Mouse (Mus musculus) forebrain, embryonic 11.5 days (tissue): ENCODE results near the gene Tor1a. TPM values are rescaled to one million over a fixed set of nuclear protein-coding genes. Genes with fewer than 3 reads are reported as not detected.

ENCODE experiments used
- ATAC-seq: fragments of 200-750 bp; cut with Nextera tagmentation; replicated peaks from 2 replicates; pipeline ENCODE4 v1.8.0; 2017; ENCODE audit warnings: moderate TSS enrichment; ENCODE audit not compliant: low FRiP score
- DNase-seq: peaks from one replicate; pipeline ENCODE4 v3.0.0-alpha.2; 2017; ENCODE audit warnings: low spot score
- H3K27ac ChIP-seq: fragments of 300-500 bp; sonication (generic); 2 replicates; pipeline ENCODE4 v1.5.1; 2014; ENCODE audit warnings: low read depth, low read length
- H3K27me3 ChIP-seq: fragments of 300-500 bp; sonication (generic); 2 replicates; pipeline ENCODE4 v1.6.1; 2014; ENCODE audit warnings: mild to moderate bottlenecking, low read length, mixed read lengths; ENCODE audit not compliant: control insufficient read depth, insufficient read depth
- H3K36me3 ChIP-seq: fragments of 300-500 bp; sonication (generic); 2 replicates; pipeline ENCODE4 v1.6.1; 2014; ENCODE audit warnings: mild to moderate bottlenecking, low read length, moderate library complexity, mixed read lengths; ENCODE audit not compliant: control insufficient read depth, insufficient read depth
- H3K4me1 ChIP-seq: fragments of 300-500 bp; sonication (generic); replicated peaks from 2 replicates; pipeline ENCODE4 v1.6.1; 2014; ENCODE audit warnings: low read length, mixed read lengths; ENCODE audit not compliant: control insufficient read depth, insufficient read depth
- H3K4me2 ChIP-seq: fragments of 300-500 bp; sonication (generic); 2 replicates; pipeline ENCODE4 v1.6.1; 2014; ENCODE audit warnings: low read depth, mild to moderate bottlenecking, low read length, moderate library complexity, mixed read lengths; ENCODE audit not compliant: severe bottlenecking
- H3K4me3 ChIP-seq: fragments of 300-500 bp; sonication (generic); 2 replicates; pipeline ENCODE4 v1.5.1; 2014; ENCODE audit warnings: low read depth, low read length
- H3K9ac ChIP-seq: fragments of 300-500 bp; sonication (generic); 2 replicates; pipeline ENCODE4 v1.6.1; 2014; ENCODE audit warnings: low read length
- H3K9me3 ChIP-seq: fragments of 300-500 bp; sonication (generic); 2 replicates; pipeline ENCODE4 v1.6.1; 2016; ENCODE audit warnings: low read length, mixed read lengths; ENCODE audit not compliant: control insufficient read depth
- WGBS: fragments of 180-500 bp; shearing (Covaris S2); extraction: QIAGEN DNeasy Blood & Tissue Kit; methylation state at CpG from one replicate; pipeline ENCODE4 v1.1.7; 2014; 5-methylcytosine and 5-hydroxymethylcytosine counted together
- polyA plus RNA-seq: library from polyadenylated mRNA; unstranded; fragments of >200 nt; fragmentation: Nextera tagmentation; extraction: Ambion mirVana; gene quantifications from 2 replicates; pipeline ENCODE4 v1.2.1, GENCODE M21; 2014

Tor1a gene
- polyA plus RNA-seq, 1 experiment from 2014 or later: 85.1 TPM

DNA sequence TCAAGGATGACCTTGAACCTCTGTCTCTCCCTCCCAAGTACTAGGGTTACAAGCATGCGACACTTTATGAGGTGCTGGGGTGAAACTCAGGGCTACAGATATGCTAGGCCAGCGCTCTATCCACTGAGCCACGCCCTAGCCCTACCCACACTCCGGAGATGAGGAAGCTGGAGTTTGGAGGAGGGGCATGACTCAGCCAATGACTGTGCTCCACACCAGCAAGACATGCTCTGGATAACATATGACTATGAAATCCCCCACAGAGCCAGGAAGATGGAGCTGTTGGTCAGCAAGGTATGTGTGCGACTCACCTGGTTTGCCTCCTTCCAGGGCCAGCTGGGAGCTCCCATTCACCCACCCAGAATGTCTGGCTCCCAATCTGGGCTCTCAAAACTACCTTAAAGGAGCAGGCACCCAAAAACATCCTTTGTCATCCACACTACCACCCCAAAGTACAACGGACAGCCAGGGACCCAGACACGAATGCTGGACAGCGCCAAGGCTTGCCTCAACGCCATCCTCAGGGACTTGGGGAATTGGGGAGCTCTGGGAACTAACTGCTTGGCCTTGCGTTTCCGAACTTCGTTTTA, 38.7 kb downstream of the Tor1a start:
- Histone ChIP-seq H3K4me2 (peak overlapping the region; percentile 48), H3K4me1 (peaks cover 5% of the 10 kb centered on the region; the same call in 1 of the 2 replicates), H3K9ac (peak overlapping the region; percentile 32), H3K27me3 (no peaks in the 10 kb centered on the region), H3K4me3 (peak overlapping the region; percentile 16; the same call in 1 of the 2 replicates), H3K27ac (no peak overlapping the region), H3K9me3 (no peaks in the 10 kb centered on the region), H3K36me3 (no peaks in the 10 kb centered on the region)
- ATAC-seq (0 out of 2 replicates have a peak, but pooled peaks have one; percentile 51), DNase-seq (no peak)
- 32% methylated on average over 12 of the region's 12 CpGs for WGBS

- Histone ChIP-seq H3K4me2 (no peak overlapping the region), H3K36me3 (no peaks in the 10 kb centered on the region), H3K4me3 (no peak overlapping the region), H3K27ac (no peak overlapping the region), H3K27me3 (no peaks in the 10 kb centered on the region), H3K9ac (no peak overlapping the region), H3K4me1 (peaks cover 5% of the 10 kb centered on the region; the same call in 1 of the 2 replicates), H3K9me3 (no peaks in the 10 kb centered on the region)
- WGBS: 24% methylated on average over 14 of the region's 14 CpGs
- ATAC-seq (0 out of 2 replicates have a peak, but pooled peaks have one; percentile 42), DNase-seq (peak; percentile 89)
Observed at GRCm38 (mm10) chr2:30927844-30928628, 39.7 kb downstream of the Tor1a start.

GRCm38 (mm10) chr2:30927151-30927781, 40.5 kb downstream of the Tor1a start:
- H3K27ac ChIP-seq: no peak overlapping the region
- H3K9ac ChIP-seq: no peak overlapping the region
- ATAC-seq (no peak), DNase-seq (no peak)
- H3K9me3 ChIP-seq: no peaks in the 10 kb centered on the region
- no peak overlapping the region for H3K4me3 ChIP-seq
- H3K27me3 ChIP-seq: no peaks in the 10 kb centered on the region
- peaks cover 5% of the 10 kb centered on the region; the same call in 1 of the 2 replicates for H3K4me1 ChIP-seq
- H3K4me2 ChIP-seq: no peak overlapping the region
- H3K36me3 ChIP-seq: no peaks in the 10 kb centered on the region
- 67% methylated on average over 9 of the region's 9 CpGs for WGBS

DNA sequence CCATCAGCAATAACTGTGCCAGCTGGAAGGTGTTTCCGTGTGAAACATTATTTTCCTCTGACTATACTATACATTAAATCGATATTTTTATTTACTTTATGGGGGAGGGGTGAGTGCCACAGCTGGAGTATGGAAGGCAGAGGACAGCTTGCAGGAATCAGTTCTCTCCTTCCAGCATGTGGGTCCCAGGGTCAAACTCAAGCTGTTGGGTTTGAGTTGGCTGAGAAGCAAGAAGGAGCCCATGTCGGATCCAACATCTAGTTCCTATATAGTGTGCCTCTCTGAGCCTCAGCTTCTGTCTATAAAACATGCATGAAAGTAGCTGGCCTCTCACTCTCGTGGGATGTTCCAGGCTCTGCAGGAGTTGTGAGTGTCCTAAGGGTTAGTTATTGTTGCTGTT, 41.4 kb downstream of the Tor1a start:
- H3K4me1 ChIP-seq: peaks cover 5% of the 10 kb centered on the region; the same call in 1 of the 2 replicates
- DNase-seq (no peak), ATAC-seq (no peak)
- H3K4me2 ChIP-seq: no peak overlapping the region
- no peaks in the 10 kb centered on the region for H3K9me3 ChIP-seq
- H3K9ac ChIP-seq: no peak overlapping the region
- WGBS: 81% methylated on average over 4 of the region's 4 CpGs
- no peak overlapping the region for H3K4me3 ChIP-seq
- no peaks in the 10 kb centered on the region for H3K36me3 ChIP-seq
- H3K27ac ChIP-seq: no peak overlapping the region
- no peaks in the 10 kb centered on the region for H3K27me3 ChIP-seq

DNA sequence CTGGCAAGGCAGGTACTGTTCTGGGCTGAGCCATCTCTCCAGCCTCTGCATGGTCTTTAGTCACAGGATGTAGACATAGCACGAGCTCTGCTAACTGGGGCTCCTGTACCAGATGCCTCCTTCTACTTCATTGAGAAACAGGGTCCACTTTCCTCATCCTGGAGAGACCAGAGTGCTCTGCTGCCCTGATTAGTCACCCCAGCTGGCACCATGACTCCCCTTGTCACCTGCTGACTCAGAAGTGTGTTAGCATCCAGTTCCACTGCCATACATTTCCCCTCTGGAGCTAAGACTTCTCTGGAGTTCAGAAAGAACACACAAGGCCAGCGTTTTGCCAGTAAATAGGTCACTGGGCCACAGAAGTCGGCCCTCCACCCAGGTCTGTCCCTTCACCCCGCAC, 42.6 kb downstream of the Tor1a start:
- H3K4me3 ChIP-seq: no peak overlapping the region
- no peaks in the 10 kb centered on the region for H3K27me3 ChIP-seq
- no peak overlapping the region for H3K9ac ChIP-seq
- ATAC-seq (no peak), DNase-seq (no peak)
- no peaks in the 10 kb centered on the region for H3K36me3 ChIP-seq
- WGBS: 87% methylated on average over 4 of the region's 4 CpGs
- peaks cover 5% of the 10 kb centered on the region; the same call in 1 of the 2 replicates for H3K4me1 ChIP-seq
- no peak overlapping the region for H3K27ac ChIP-seq
- no peak overlapping the region for H3K4me2 ChIP-seq
- H3K9me3 ChIP-seq: no peaks in the 10 kb centered on the region

GRCm38 (mm10) chr2:30923099-30923498, 44.6 kb downstream of the Tor1a start:
- no peak overlapping the region for H3K4me3 ChIP-seq
- H3K27me3 ChIP-seq: no peaks in the 10 kb centered on the region
- WGBS: 61% methylated on average over 3 of the region's 3 CpGs
- no peak overlapping the region for H3K27ac ChIP-seq
- no peak overlapping the region for H3K9ac ChIP-seq
- H3K4me1 ChIP-seq: no peaks in the 10 kb centered on the region
- no peak for ATAC-seq
- no peaks in the 10 kb centered on the region for H3K36me3 ChIP-seq
- H3K4me2 ChIP-seq: no peak overlapping the region
- H3K9me3 ChIP-seq: no peaks in the 10 kb centered on the region
- DNase-seq: no peak

DNA sequence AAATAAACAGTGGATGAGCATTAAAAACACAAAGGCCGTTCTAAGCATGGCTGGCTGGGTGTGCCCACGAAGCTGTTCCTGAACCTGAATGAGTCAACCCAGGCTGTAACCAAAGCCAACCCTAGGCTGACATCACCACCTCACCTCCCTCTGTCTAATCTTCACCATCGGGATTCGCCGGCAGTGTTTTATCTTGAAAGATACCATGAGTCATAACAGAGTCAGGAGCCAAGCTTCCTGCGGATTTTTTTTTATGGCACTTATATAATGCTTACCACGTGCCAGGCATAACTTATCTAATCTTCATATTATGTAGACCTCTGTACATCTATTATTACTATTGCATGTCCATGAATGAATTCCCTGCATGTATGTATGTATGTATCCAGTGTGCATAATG, 47.5 kb downstream of the Tor1a start:
- no peak overlapping the region for H3K4me2 ChIP-seq
- H3K27ac ChIP-seq: no peak overlapping the region
- no peak for DNase-seq
- WGBS: 86% methylated on average over 7 of the region's 7 CpGs
- no peak for ATAC-seq
- no peaks in the 10 kb centered on the region for H3K9me3 ChIP-seq
- H3K4me3 ChIP-seq: no peak overlapping the region
- no peaks in the 10 kb centered on the region for H3K4me1 ChIP-seq
- H3K27me3 ChIP-seq: no peaks in the 10 kb centered on the region
- H3K9ac ChIP-seq: no peak overlapping the region
- H3K36me3 ChIP-seq: no peaks in the 10 kb centered on the region

DNA sequence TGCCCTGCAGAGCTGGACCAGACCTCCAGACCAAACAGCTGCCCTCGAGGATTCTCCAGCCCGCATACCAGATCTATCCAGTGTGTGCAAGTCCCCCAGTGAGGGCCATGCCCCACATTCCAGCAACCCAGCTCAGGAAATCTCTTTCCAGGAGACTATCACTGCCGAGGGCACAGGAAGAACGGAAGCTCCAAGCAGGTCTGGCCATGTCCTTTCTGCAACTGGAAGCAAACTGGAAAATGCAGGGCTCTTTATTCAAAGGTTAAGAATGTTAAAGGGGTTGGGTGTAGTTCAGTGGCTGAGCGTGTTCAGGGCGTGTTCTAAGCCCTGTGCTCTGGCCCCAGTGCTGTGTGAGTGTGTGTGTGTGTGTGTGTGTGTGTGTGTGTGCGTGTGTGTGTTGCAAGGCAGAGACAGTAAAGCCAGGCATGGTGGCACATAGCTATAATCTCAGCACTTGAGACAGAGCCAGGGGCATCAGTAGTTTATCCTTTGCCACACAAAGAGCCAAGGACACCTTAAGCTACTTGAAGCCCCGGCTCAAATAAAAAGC, 48.9 kb downstream of the Tor1a start:
- ATAC-seq (no peak), DNase-seq (no peak)
- Histone ChIP-seq H3K9ac (no peak overlapping the region), H3K9me3 (no peaks in the 10 kb centered on the region), H3K4me1 (no peaks in the 10 kb centered on the region), H3K36me3 (no peaks in the 10 kb centered on the region), H3K4me3 (no peak overlapping the region), H3K4me2 (no peak overlapping the region), H3K27me3 (no peaks in the 10 kb centered on the region), H3K27ac (no peak overlapping the region)
- WGBS: 61% methylated on average over 8 of the region's 8 CpGs
